15 mouse cellular contexts compared by ENCODE assay signal in genomic region chr11:59731821-59732220, GRCm38 (mm10). TPM values are rescaled to one million over a fixed set of nuclear protein-coding genes. Genes with fewer than 3 reads are reported as not detected.
DNase-seq lines count a peak whose midpoint lies in the region; ATAC-seq and TF ChIP-seq lines count a peak whose summit lies in the region.
"Had no signal": no experiment of that assay in that cellular context is flagged by ENCODE, and none has a peak within 500 bp of the region (broad histone marks: within the 10 kb centered on the region; RNA-seq: fewer than 3 reads in every experiment).

No protein-coding gene starts in this region.

- TF ChIP-seq CTCF in spleen, adult 2 months (IDR thresholded peaks at IDR 0.05; ENCODE audit: extremely low read depth, insufficient read depth, insufficient read length, insufficient replicate concordance) = no peak

- peaks cover 26% of the 10 kb centered on the region; the same call in 1 of the 2 replicates for H3K36me3 ChIP-seq in forebrain, embryonic 15.5 days
- no peaks in the 10 kb centered on the region; the same call in 1 of the 2 replicates for H3K36me3 ChIP-seq in forebrain, embryonic 11.5 days (ENCODE audit: control insufficient read depth, insufficient read depth, low read length)
- peaks cover 40% of the 10 kb centered on the region for H3K36me3 ChIP-seq in kidney, embryonic 14.5 days (ENCODE audit: control insufficient read depth, insufficient read depth, low read length)
- H3K36me3 ChIP-seq in spleen, adult 2 months (ENCODE audit: control insufficient read depth, insufficient read depth, low read length) = peaks cover 7% of the 10 kb centered on the region

- DNase-seq in forebrain, embryonic 11.5 days (ENCODE audit: low spot score) = no peak
- DNase-seq in kidney, adult 9 months = no peak
- DNase-seq in spleen, adult 2 months (ENCODE audit: low read depth in 1 of 2, low spot score in 2 of 2) = no peak
- no peak for DNase-seq in spleen, postnatal 14 days (ENCODE audit: low spot score in 2 of 2)
- DNase-seq in urinary bladder, adult 2 months (ENCODE audit: low spot score) = no peak
- DNase-seq: adrenal gland, postnatal 10 days; cerebellum, adult 9-10 months; gastrocnemius, postnatal 25 days; kidney, adult 8-10 months; lung, postnatal 36 days; right cerebral cortex, postnatal 14 days; thymus, postnatal 36 days had no signal

- H3K4me1 ChIP-seq in forebrain, embryonic 15.5 days = peaks cover 9% of the 10 kb centered on the region; the same call in 1 of the 2 replicates
- H3K4me1 ChIP-seq in forebrain, embryonic 11.5 days (replicated peaks; ENCODE audit: control insufficient read depth, insufficient read depth, low read length) = no peaks in the 10 kb centered on the region
- H3K4me1 ChIP-seq in kidney, embryonic 14.5 days (ENCODE audit: control insufficient read depth, insufficient read depth, low read length) = 0 out of 2 replicates have a peak, but pooled peaks cover 4% of the 10 kb centered on the region
- H3K4me1 ChIP-seq in spleen, adult 2 months (ENCODE audit: control insufficient read depth, insufficient read depth, insufficient read length) = peaks cover 3% of the 10 kb centered on the region; the same call in 1 of the 2 replicates

- no peaks in the 10 kb centered on the region for H3K9me3 ChIP-seq in forebrain, embryonic 15.5 days
- H3K9me3 ChIP-seq in forebrain, embryonic 11.5 days (ENCODE audit: control insufficient read depth, low read length) = no peaks in the 10 kb centered on the region
- no peaks in the 10 kb centered on the region for H3K9me3 ChIP-seq in kidney, embryonic 14.5 days (ENCODE audit: control insufficient read depth, low read length)

- no peak for TF ChIP-seq POLR2A in spleen, adult 2 months (IDR thresholded peaks at IDR 0.05; ENCODE audit: low read depth, low read length)

- H3K9ac ChIP-seq in forebrain, embryonic 15.5 days (replicated peaks) = no peak overlapping the region
- H3K9ac ChIP-seq in forebrain, embryonic 11.5 days (ENCODE audit: low read length) = no peak overlapping the region
- no peak overlapping the region for H3K9ac ChIP-seq in kidney, embryonic 14.5 days (ENCODE audit: low read depth, low read length)

- no peak overlapping the region for H3K4me3 ChIP-seq in forebrain, embryonic 15.5 days
- H3K4me3 ChIP-seq in forebrain, embryonic 11.5 days (ENCODE audit: low read depth, low read length) = no peak overlapping the region
- H3K4me3 ChIP-seq in kidney, embryonic 14.5 days (ENCODE audit: low read length) = no peak overlapping the region
- H3K4me3 ChIP-seq in spleen, adult 2 months (ENCODE audit: extremely low read depth, insufficient read depth, insufficient read length) = no peak overlapping the region

- no peaks in the 10 kb centered on the region for H3K27me3 ChIP-seq in forebrain, embryonic 15.5 days
- no peaks in the 10 kb centered on the region for H3K27me3 ChIP-seq in forebrain, embryonic 11.5 days (ENCODE audit: control insufficient read depth, insufficient read depth, low read length)
- H3K27me3 ChIP-seq in kidney, embryonic 14.5 days (ENCODE audit: control insufficient read depth, insufficient read depth, low read length) = no peaks in the 10 kb centered on the region
- H3K27me3 ChIP-seq in spleen, adult 2 months (ENCODE audit: control insufficient read depth, insufficient read depth, low read length) = no peaks in the 10 kb centered on the region

- 80% methylated on average over 3 of the region's 3 CpGs for WGBS in forebrain, embryonic 15.5 days
- 81% methylated on average over 3 of the region's 3 CpGs for WGBS in forebrain, embryonic 11.5 days
- 91% methylated on average over 3 of the region's 3 CpGs for WGBS in kidney, embryonic 14.5 days
- WGBS in spleen, adult 2 months = 88% methylated on average over 3 of the region's 3 CpGs

- no peak for ATAC-seq in forebrain, embryonic 15.5 days (replicated peaks)
- ATAC-seq in forebrain, embryonic 11.5 days (replicated peaks; ENCODE audit: low FRiP score) = no peak
- no peak for ATAC-seq in kidney, embryonic 14.5 days (ENCODE audit: low FRiP score, low TSS enrichment)
- ATAC-seq in frontal cortex, adult (ENCODE audit: low TSS enrichment) = no peak

- 0 out of 2 replicates have a peak overlapping the region, but pooled peaks have one; percentile 7 for H3K27ac ChIP-seq in forebrain, embryonic 15.5 days (replicated peaks)
- H3K27ac ChIP-seq in forebrain, embryonic 11.5 days (ENCODE audit: low read depth, low read length) = no peak overlapping the region
- H3K27ac ChIP-seq in kidney, embryonic 14.5 days (ENCODE audit: low read depth, low read length) = peak overlapping the region; percentile 21; the same call in 1 of the 2 replicates
- peak overlapping the region; percentile 18; the same call in 1 of the 2 replicates for H3K27ac ChIP-seq in spleen, adult 2 months (ENCODE audit: insufficient read depth, low read length)

- H3K4me2 ChIP-seq in forebrain, embryonic 15.5 days (replicated peaks) = no peak overlapping the region
- H3K4me2 ChIP-seq in forebrain, embryonic 11.5 days (ENCODE audit: low read depth, low read length, severe bottlenecking) = no peak overlapping the region
- H3K4me2 ChIP-seq in kidney, embryonic 14.5 days (replicated peaks; ENCODE audit: low read depth, low read length) = no peak overlapping the region

RNA-seq across cellular contexts. Expression of gene Pld6, which starts 55.6 kb away (rescaled TPM):
- polyA plus RNA-seq in forebrain, embryonic 15.5 days (2015; fragmentation: Nextera tagmentation; extraction: Ambion mirVana) = 3.6 and 4.0 TPM in 2 replicates
- polyA plus RNA-seq in forebrain, embryonic 11.5 days (2014; fragmentation: Nextera tagmentation; extraction: Ambion mirVana) = 0.72 and 1.3 TPM in 2 replicates
- 1.3 and 1.4 TPM in 2 replicates for polyA plus RNA-seq in kidney, embryonic 14.5 days (2014; fragmentation: Nextera tagmentation; extraction: Ambion mirVana)
- polyA plus RNA-seq in spleen, adult 2 months (2012; rRNA removed) = 0.69 and 0.96 TPM in 2 replicates
- polyA plus RNA-seq in urinary bladder, adult 2 months (2012; rRNA removed) = 1.2 and 1.5 TPM in 2 replicates
